Mouse (Mus musculus): ENCODE data around the gene Car4. TPM values are rescaled to one million over a fixed set of nuclear protein-coding genes. Genes with fewer than 3 reads are reported as not detected.

Gene Car4
- total RNA-seq, 1 experiment from 2014 or later, result not detected

DNA sequence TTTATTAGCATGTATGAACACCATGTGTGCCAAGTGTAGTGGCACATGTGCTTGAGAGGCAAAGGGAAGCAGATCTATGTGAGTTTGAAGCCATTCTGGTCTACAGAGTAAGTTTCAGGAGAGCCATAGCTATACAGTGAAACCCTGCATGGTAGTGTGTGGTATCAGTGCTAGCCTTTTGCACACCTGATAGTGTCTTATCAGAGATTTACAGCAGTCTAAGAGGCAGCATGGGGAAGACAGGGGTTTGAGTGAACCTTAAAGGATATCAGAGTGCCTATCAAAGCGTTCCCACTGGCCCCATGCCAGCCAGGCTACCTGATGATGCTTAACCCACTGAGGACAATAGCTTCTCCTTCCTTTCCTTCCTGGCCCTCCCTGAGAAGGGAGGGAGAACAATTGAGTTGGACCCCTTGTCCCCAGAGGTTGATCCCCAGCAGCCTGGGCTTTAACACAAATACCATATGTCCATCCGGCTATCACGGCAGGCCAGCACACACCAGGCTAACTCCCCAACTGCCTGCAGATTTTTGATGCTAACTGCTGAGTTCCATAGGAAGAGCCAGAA, 19.9 kb downstream of the Car4 start:
- no peak for ATAC-seq (replicated peaks in 1 of 2; ENCODE audit: insufficient read depth in 1 of 2, low FRiP score in 2 of 2, low TSS enrichment in 1 of 2, low read depth in 1 of 2, poor library complexity in 2 of 2, severe bottlenecking in 2 of 2)

DNA sequence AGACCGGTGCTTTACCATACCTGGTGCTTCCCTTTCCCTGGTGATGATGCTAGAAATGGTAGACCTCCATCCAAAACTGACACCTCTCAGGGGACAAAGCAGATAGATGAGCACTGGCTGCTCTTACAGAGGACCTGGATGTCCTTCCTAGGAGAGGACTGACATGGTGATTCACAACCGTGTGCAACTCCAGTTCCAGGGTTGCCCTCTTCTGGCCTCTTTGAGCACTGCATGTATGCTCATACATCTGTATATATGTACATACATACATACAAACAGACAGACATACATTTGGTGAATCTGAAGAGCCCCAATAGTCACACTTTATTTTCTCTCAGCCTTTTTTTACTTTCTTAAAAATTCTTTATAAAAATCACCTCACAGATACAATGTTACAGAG, 20.5 kb downstream of the Car4 start:
- ATAC-seq (replicated peaks in 1 of 2; ENCODE audit: insufficient read depth in 1 of 2, low FRiP score in 2 of 2, low TSS enrichment in 1 of 2, low read depth in 1 of 2, poor library complexity in 2 of 2, severe bottlenecking in 2 of 2), result no peak

DNA sequence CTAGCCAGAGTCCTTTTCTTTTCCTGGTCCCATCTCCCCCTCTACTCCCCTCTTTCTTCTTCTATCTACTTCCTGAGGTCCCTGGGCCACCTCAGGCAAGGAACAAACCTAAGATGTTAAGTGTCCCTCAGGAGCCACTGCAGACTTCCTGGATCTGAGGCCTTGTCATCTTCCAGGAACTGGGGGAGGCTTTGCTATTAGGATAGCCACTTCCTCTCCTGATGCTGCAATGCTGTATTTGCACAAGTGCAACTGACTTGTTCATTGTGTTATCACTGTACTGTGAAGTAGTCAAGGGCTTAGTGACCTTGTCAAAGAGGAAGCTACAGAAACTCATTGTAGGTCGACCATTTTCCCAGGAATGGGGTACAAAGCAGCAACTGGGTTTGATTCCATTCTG, 21.8 kb downstream of the Car4 start:
- ATAC-seq (replicated peaks in 1 of 2; ENCODE audit: insufficient read depth in 1 of 2, low FRiP score in 2 of 2, low TSS enrichment in 1 of 2, low read depth in 1 of 2, poor library complexity in 2 of 2, severe bottlenecking in 2 of 2), result peak in 1 of 2 experiments; percentile 42; a peak in 1 of 4 replicates

DNA sequence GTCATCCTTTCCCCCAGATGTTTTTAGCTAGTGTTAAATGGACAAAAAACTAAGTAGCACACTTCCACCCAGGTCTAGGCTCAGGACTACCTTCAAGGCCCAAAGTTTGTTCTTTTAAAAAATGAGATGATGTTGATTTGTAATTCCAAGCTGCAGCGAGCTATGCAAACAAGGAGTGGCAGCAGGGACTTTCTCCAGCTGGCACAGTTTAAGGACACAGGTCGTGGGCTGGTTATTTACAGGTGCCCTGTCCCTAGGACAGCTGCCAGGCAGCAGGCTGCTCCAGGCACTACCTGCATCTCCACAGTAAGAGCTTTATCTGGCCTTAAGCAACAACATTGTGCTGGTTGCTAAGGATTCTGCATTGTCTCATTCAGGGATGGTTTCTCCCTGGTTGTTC, 23.1 kb downstream of the Car4 start:
- no peak for ATAC-seq (replicated peaks in 1 of 2; ENCODE audit: insufficient read depth in 1 of 2, low FRiP score in 2 of 2, low TSS enrichment in 1 of 2, low read depth in 1 of 2, poor library complexity in 2 of 2, severe bottlenecking in 2 of 2)

DNA sequence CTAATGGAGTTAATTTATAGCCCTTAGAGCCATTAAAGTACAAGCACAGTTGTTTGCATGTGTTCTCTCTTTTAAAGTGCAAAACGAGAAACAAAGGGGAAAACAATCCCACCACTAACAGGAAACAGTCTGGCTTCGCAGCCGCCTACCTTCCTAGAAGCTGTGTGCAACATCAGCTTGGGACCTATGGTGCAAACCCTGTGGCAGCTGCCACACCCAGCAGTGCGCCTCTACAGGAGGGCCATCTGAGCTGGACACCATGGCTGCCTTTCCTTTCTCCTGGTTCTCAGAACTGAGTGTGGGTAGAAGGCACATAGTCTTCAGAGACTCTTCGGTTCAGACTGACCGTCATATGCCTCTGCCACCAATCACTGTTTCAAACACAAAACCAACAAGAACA, 27.8 kb downstream of the Car4 start:
- no peak for ATAC-seq (replicated peaks in 1 of 2; ENCODE audit: insufficient read depth in 1 of 2, low FRiP score in 2 of 2, low TSS enrichment in 1 of 2, low read depth in 1 of 2, poor library complexity in 2 of 2, severe bottlenecking in 2 of 2)

DNA sequence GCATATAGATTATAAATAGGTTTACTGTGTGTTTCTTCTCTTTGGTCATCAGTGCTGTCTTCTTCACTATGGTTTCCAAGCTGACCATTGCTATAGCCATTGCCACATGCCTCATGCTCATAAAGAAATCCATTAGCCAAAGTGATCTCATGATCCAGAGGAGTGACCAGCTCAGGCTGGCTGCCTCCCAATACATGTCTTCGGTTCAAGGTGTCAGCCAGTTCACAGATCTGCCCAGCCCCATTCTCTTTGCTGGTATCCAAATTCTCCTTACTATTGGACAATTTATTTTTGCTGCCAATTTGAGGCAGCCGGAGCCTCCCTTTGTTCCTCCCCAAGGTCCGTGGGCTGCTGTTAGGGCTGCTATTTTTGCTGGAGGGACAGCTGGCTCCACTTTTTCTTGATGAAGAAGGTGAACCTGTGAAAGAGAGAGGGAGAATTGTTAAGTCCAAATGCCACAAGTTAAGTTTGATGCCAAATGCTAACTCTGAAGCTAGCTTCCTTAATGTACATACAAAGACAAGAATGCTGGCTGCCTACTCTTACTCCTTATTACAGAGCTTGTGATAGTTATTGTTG, 30.8 kb downstream of the Car4 start:
- ATAC-seq (replicated peaks in 1 of 2; ENCODE audit: insufficient read depth in 1 of 2, low FRiP score in 2 of 2, low TSS enrichment in 1 of 2, low read depth in 1 of 2, poor library complexity in 2 of 2, severe bottlenecking in 2 of 2), result no peak

DNA sequence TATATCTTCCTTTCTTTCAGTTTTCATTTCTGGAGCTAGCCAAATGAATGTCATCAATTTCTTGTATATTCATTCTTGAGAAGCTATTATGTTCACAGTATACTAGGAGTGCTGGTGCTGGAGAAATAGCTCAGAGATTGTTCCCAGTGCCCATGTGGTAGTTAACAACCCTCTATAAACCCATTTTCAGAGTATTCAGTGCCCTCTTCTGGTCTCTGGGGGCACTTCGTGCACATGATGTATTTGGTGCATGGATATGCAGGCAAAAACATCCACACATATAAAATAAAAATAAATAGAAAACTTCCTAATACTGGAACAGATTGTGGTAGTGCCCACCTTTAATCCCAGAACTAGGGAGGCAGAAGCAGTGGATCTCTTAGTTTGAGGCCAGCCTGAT, 35.4 kb downstream of the Car4 start:
- no peak for ATAC-seq (replicated peaks in 1 of 2; ENCODE audit: insufficient read depth in 1 of 2, low FRiP score in 2 of 2, low TSS enrichment in 1 of 2, low read depth in 1 of 2, poor library complexity in 2 of 2, severe bottlenecking in 2 of 2)

DNA sequence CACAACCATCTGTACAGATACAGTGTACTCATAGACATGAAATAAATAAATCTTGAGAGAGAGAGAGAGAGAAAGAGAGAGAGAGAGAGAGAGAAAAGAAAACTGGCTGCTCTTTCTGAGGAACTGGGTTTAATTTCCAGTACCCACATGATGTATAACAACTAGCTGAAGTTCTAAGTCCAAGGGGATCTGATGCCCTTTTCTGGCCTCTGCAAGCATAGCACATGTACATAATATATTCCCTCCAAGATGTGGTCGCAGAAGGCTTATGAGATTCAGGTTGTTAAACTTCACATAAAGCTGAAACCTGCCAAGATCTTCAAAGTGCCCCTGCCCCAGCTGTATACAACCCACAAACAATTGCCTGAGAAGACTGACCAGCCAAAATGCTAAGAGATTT, 37.7 kb downstream of the Car4 start:
- no peak for ATAC-seq (replicated peaks in 1 of 2; ENCODE audit: insufficient read depth in 1 of 2, low FRiP score in 2 of 2, low TSS enrichment in 1 of 2, low read depth in 1 of 2, poor library complexity in 2 of 2, severe bottlenecking in 2 of 2)

DNA sequence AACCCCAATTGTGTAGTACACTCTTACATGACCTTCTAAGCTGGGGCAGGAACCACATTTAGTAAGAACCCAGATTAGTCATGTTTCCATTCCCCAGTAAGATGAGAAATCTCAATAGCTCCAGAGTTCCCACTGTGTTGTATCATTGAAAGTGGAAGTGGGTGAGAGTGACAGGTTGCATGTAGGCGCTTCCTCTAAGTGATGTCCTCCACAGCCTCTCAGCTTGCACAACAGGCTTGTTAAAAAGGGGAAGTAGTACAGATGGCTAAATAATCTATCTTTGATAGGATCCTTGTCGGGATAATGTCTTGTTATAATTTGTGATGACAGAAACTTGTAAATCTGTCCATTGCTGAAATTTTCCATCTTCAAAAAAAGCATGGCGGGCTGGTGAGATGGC, 46.0 kb downstream of the Car4 start:
- ATAC-seq (replicated peaks in 1 of 2; ENCODE audit: insufficient read depth in 1 of 2, low FRiP score in 2 of 2, low TSS enrichment in 1 of 2, low read depth in 1 of 2, poor library complexity in 2 of 2, severe bottlenecking in 2 of 2), result peak; percentile 76 to 93; a peak in 3 of 4 replicates

DNA sequence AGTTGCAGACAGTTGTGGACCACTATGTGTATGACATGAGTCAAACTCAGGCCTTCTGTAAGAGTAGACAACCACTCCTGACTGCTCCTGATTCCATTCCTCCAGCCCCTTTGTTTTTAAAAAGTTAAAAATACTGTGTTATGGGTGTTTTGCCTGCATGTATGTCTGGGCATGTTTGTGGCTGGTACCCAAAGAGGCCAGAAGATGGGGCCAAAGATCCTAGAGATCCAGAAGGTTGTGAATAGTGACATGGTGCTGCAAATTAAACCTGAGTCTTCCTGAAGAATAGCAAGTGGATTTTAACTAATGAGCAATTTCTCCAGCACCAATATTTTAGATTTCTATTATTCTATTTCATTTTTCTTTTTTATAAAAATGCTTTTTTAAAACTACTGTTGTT, 55.5 kb downstream of the Car4 start:
- ATAC-seq (replicated peaks in 1 of 2; ENCODE audit: insufficient read depth in 1 of 2, low FRiP score in 2 of 2, low TSS enrichment in 1 of 2, low read depth in 1 of 2, poor library complexity in 2 of 2, severe bottlenecking in 2 of 2), result no peak

Other genes with a start within 250 kb of the Car4 start
- gene Mrm1, start 138.3 kb upstream of the Car4 start, total RNA-seq (2017), result 9.5 and 21.7 TPM in 2 replicates
- 21.3 and 22.0 TPM in 2 replicates for gene Dhrs11, start 128.8 kb upstream of the Car4 start, total RNA-seq (2017)
- gene Ggnbp2, start 87.0 kb upstream of the Car4 start, total RNA-seq (2017), result 138 and 163 TPM in 2 replicates
- 1.8 and 4.1 TPM in 2 replicates for gene Myo19, start 77.6 kb upstream of the Car4 start, total RNA-seq (2017)
- 6.3 and 6.5 TPM in 2 replicates for gene Pigw, start 77.5 kb upstream of the Car4 start, total RNA-seq (2017)
- gene Znhit3, start 41.4 kb upstream of the Car4 start, total RNA-seq (2017), result 26.1 and 41.6 TPM in 2 replicates
- 18.5 and 23.6 TPM in 2 replicates for gene Usp32, start 182.4 kb downstream of the Car4 start, total RNA-seq (2017)
- gene 1700125H20Rik, start 212.6 kb downstream of the Car4 start, total RNA-seq (2017), result not detected in 2 replicates